Mouse (Mus musculus) G1E (cell line): Measurements from ENCODE around the gene March8.

Source experiments
- CTCF ChIP-seq: IDR thresholded peaks from 2 replicates; pipeline ENCODE4 v1.5.1; 2012; ENCODE audit warnings: low read depth, low read length, inconsistent platforms, mixed read lengths
- GATA1 ChIP-seq: IDR thresholded peaks from 2 replicates; pipeline ENCODE4 v1.6.1; 2012; ENCODE audit warnings: borderline replicate concordance, low read length, inconsistent platforms, mixed read lengths
- GATA2 ChIP-seq: IDR thresholded peaks from 2 replicates; pipeline ENCODE4 v1.6.1; 2012; ENCODE audit warnings: low read depth, low read length, inconsistent platforms, borderline replicate concordance
- POLR2AphosphoS5 ChIP-seq: IDR thresholded peaks from 2 replicates; pipeline ENCODE4 v1.6.1; 2012; ENCODE audit warnings: low read depth, low read length, inconsistent platforms; ENCODE audit not compliant: insufficient replicate concordance
- TAL1 ChIP-seq: conservative IDR thresholded peaks from 2 replicates; pipeline ENCODE4 v1.6.1; 2012; ENCODE audit warnings: low read depth, low read length, inconsistent platforms, mixed read lengths

DNA sequence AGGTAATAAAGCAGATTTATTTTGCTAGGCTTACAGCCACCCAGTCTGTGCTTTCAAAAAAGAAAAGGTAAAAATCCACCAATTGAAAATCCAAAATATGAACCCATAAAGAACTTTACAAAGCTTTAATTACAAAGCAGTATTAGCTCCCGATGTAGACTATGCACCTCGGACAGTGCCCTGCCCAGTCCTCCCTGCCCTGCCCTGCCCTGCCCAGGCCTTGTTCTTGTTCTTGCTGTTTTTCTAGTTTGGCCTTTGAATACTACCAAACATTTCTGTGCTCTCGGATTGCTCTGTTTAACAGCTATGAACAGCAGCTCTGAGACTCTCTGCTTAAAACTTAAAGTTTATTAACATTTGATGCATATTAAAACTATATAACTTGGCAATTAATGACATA is 11.2 kb upstream of the March8 start:
- TF ChIP-seq TAL1, result no peak
- TF ChIP-seq CTCF, result no peak
- TF ChIP-seq GATA1, result no peak
- TF ChIP-seq POLR2AphosphoS5, result no peak
- no peak for TF ChIP-seq GATA2
